Mouse (Mus musculus): ENCODE data around the gene Faim2.

- TF ChIP-seq MAZ (IDR thresholded peaks at IDR 0.05; ENCODE audit: low read depth, low read length) (no peak), USF1 (IDR thresholded peaks at IDR 0.05; ENCODE audit: low read depth, low read length) (no peak)
Observed at GRCm38 (mm10) chr15:99502311-99502831, 25.6 kb downstream of the Faim2 start.

Data from CH12.LX (cell line).